Mouse (Mus musculus): ENCODE measurements around the gene Bpgm. TPM values are rescaled to one million over a fixed set of nuclear protein-coding genes. Genes with fewer than 3 reads are reported as not detected.

Bpgm gene
- polyA plus RNA-seq, 1 experiment from 2014 or later = 66.6 TPM

- TF ChIP-seq EP300 (IDR thresholded peaks at IDR 0.05) (no peak), CTCF (IDR thresholded peaks at IDR 0.05) (no peak)
- DNase-seq (ENCODE audit: low spot score) (no peak), ATAC-seq (no peak)
- H3K4me3 ChIP-seq (ENCODE audit: low read depth, low read length) = no peak overlapping the region
- no peaks in the 10 kb centered on the region for H3K36me3 ChIP-seq (ENCODE audit: insufficient read depth, low read length)
- no peak overlapping the region for H3K4me2 ChIP-seq (replicated peaks; ENCODE audit: low read depth, low read length)
- no peaks in the 10 kb centered on the region for H3K27me3 ChIP-seq (replicated peaks; ENCODE audit: insufficient read depth, low read length)
- no peak overlapping the region for H3K9ac ChIP-seq (replicated peaks; ENCODE audit: low read depth)
- no peak overlapping the region for H3K27ac ChIP-seq (ENCODE audit: low read length)
- no peaks in the 10 kb centered on the region for H3K9me3 ChIP-seq (ENCODE audit: low read length)
- peaks cover 10% of the 10 kb centered on the region; the same call in 1 of the 2 replicates for H3K4me1 ChIP-seq (ENCODE audit: insufficient read depth, low read depth, low read length)
- 44% methylated on average over 6 of the region's 6 CpGs for WGBS
These were observed 5.3 kb downstream of the Bpgm start for GRCm38 (mm10) chr6:34481349-34481748.

GRCm38 (mm10) chr6:34482842-34483241, 6.8 kb downstream of the Bpgm start:
- Histone ChIP-seq H3K4me3 (ENCODE audit: low read depth, low read length) (no peak overlapping the region), H3K4me2 (replicated peaks; ENCODE audit: low read depth, low read length) (no peak overlapping the region), H3K27me3 (replicated peaks; ENCODE audit: insufficient read depth, low read length) (no peaks in the 10 kb centered on the region), H3K9me3 (ENCODE audit: low read length) (no peaks in the 10 kb centered on the region), H3K27ac (ENCODE audit: low read length) (no peak overlapping the region), H3K4me1 (ENCODE audit: insufficient read depth, low read depth, low read length) (peaks cover 10% of the 10 kb centered on the region; the same call in 1 of the 2 replicates), H3K36me3 (ENCODE audit: insufficient read depth, low read length) (no peaks in the 10 kb centered on the region), H3K9ac (replicated peaks; ENCODE audit: low read depth) (no peak overlapping the region)
- TF ChIP-seq EP300 (IDR thresholded peaks at IDR 0.05) (no peak), CTCF (IDR thresholded peaks at IDR 0.05) (no peak)
- WGBS = 62% methylated on average over 4 of the region's 4 CpGs
- ATAC-seq = no peak
- DNase-seq (ENCODE audit: low spot score) = no peak

GRCm38 (mm10) chr6:34483390-34483789, 7.4 kb downstream of the Bpgm start:
- Histone ChIP-seq H3K36me3 (ENCODE audit: insufficient read depth, low read length) (peaks cover 2% of the 10 kb centered on the region; the same call in 1 of the 2 replicates), H3K27ac (ENCODE audit: low read length) (no peak overlapping the region), H3K4me1 (ENCODE audit: insufficient read depth, low read depth, low read length) (peaks cover 10% of the 10 kb centered on the region; the same call in 1 of the 2 replicates), H3K4me3 (ENCODE audit: low read depth, low read length) (no peak overlapping the region), H3K9ac (replicated peaks; ENCODE audit: low read depth) (no peak overlapping the region), H3K4me2 (replicated peaks; ENCODE audit: low read depth, low read length) (no peak overlapping the region), H3K27me3 (replicated peaks; ENCODE audit: insufficient read depth, low read length) (no peaks in the 10 kb centered on the region), H3K9me3 (ENCODE audit: low read length) (no peaks in the 10 kb centered on the region)
- 90% methylated on average over 5 of the region's 5 CpGs for WGBS
- no peak for DNase-seq (ENCODE audit: low spot score)
- TF ChIP-seq CTCF (IDR thresholded peaks at IDR 0.05) (no peak), EP300 (IDR thresholded peaks at IDR 0.05) (no peak)
- ATAC-seq = no peak

- Histone ChIP-seq H3K9me3 (ENCODE audit: low read length) (no peaks in the 10 kb centered on the region), H3K27me3 (replicated peaks; ENCODE audit: insufficient read depth, low read length) (no peaks in the 10 kb centered on the region), H3K36me3 (ENCODE audit: insufficient read depth, low read length) (peaks cover 5% of the 10 kb centered on the region; the same call in 1 of the 2 replicates), H3K9ac (replicated peaks; ENCODE audit: low read depth) (no peak overlapping the region), H3K27ac (ENCODE audit: low read length) (no peak overlapping the region), H3K4me1 (ENCODE audit: insufficient read depth, low read depth, low read length) (peaks cover 10% of the 10 kb centered on the region; the same call in 1 of the 2 replicates), H3K4me3 (ENCODE audit: low read depth, low read length) (no peak overlapping the region), H3K4me2 (replicated peaks; ENCODE audit: low read depth, low read length) (no peak overlapping the region)
- DNase-seq (ENCODE audit: low spot score) (no peak), ATAC-seq (no peak)
- 90% methylated on average over 7 of the region's 7 CpGs for WGBS
- no peak for TF ChIP-seq CTCF (IDR thresholded peaks at IDR 0.05)
- no peak for TF ChIP-seq EP300 (IDR thresholded peaks at IDR 0.05)
These were observed 7.8 kb downstream of the Bpgm start for GRCm38 (mm10) chr6:34483811-34484210.

GRCm38 (mm10) chr6:34486071-34486626, 10.1 kb downstream of the Bpgm start:
- 55% methylated on average over 14 of the region's 14 CpGs for WGBS

GRCm38 (mm10) chr6:34493327-34494095, 17.5 kb downstream of the Bpgm start:
- Histone ChIP-seq H3K4me1 (ENCODE audit: insufficient read depth, low read depth, low read length) (no peaks in the 10 kb centered on the region), H3K4me2 (replicated peaks; ENCODE audit: low read depth, low read length) (no peak overlapping the region), H3K9ac (replicated peaks; ENCODE audit: low read depth) (no peak overlapping the region), H3K9me3 (ENCODE audit: low read length) (no peaks in the 10 kb centered on the region), H3K27ac (ENCODE audit: low read length) (no peak overlapping the region), H3K27me3 (replicated peaks; ENCODE audit: insufficient read depth, low read length) (no peaks in the 10 kb centered on the region), H3K36me3 (ENCODE audit: insufficient read depth, low read length) (peaks cover 2% of the 10 kb centered on the region; the same call in 1 of the 2 replicates), H3K4me3 (ENCODE audit: low read depth, low read length) (no peak overlapping the region)
- ATAC-seq (peak; percentile 44; the same call in 1 of the 2 replicates), DNase-seq (ENCODE audit: low spot score) (no peak)
- no peak for TF ChIP-seq CTCF (IDR thresholded peaks at IDR 0.05)
- no peak for TF ChIP-seq EP300 (IDR thresholded peaks at IDR 0.05)
- 80% methylated on average over 21 of the region's 21 CpGs for WGBS

More at GRCm38 (mm10) chr6:34486071-34486626, 10.1 kb downstream of the Bpgm start:
- Histone ChIP-seq H3K4me2 (replicated peaks; ENCODE audit: low read depth, low read length) (no peak overlapping the region), H3K36me3 (ENCODE audit: insufficient read depth, low read length) (peaks cover 5% of the 10 kb centered on the region; the same call in 1 of the 2 replicates), H3K27me3 (replicated peaks; ENCODE audit: insufficient read depth, low read length) (no peaks in the 10 kb centered on the region), H3K9ac (replicated peaks; ENCODE audit: low read depth) (no peak overlapping the region), H3K9me3 (ENCODE audit: low read length) (no peaks in the 10 kb centered on the region), H3K27ac (ENCODE audit: low read length) (no peak overlapping the region), H3K4me1 (ENCODE audit: insufficient read depth, low read depth, low read length) (peaks cover 4% of the 10 kb centered on the region; the same call in 1 of the 2 replicates), H3K4me3 (ENCODE audit: low read depth, low read length) (no peak overlapping the region)
- ATAC-seq = no peak
- TF ChIP-seq EP300 (IDR thresholded peaks at IDR 0.05) = no peak
- no peak for TF ChIP-seq CTCF (IDR thresholded peaks at IDR 0.05)
- DNase-seq (ENCODE audit: low spot score) = no peak
